Mouse (Mus musculus): Measurements from ENCODE around the gene Helz.
A peak's percentile ranks its signal among the peaks of the same experiment; 100 is the strongest.

The Helz gene

DNA sequence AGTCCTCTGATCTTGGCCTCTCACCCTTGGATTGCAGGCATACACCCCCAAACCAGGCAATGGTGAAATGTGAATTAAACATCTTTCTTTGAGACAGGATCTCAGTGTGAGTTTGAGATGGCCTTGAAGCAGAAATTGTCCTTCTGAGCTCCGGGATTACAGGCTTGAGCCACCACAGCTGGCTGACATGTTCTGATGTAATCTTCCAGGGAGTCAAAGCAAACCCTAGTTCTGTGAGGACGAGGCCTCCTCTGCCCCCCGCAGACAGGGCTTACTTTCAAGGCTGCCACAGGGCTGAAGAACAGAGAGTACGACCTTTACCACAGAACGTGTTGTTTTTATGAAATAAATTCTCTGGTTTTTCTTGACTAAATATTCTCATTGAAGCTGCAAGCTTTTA, 126.3 kb downstream of the Helz start:
- DNase-seq (ENCODE audit: low read depth, low spot score) = no peak

DNA sequence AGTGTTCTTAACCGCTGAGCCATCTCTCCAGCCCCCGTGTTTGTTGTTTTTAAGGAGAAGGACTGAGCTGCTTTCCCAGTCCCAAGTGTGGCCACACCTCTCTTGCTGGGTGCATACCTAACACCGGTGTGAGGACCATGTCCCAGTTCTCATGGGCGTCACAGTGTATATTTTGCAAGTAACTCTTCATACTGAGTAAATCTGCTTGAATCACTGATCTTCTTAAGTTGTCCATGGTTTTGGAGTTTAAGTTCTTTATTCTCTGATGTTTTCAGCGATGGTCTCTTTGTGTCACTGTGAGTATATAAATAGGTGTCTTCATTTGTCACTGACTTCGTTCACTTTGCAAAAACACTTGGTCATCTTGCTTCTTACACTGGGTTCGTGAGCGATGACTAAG, 126.9 kb downstream of the Helz start:
- no peak for DNase-seq (ENCODE audit: low read depth, low spot score)

DNA sequence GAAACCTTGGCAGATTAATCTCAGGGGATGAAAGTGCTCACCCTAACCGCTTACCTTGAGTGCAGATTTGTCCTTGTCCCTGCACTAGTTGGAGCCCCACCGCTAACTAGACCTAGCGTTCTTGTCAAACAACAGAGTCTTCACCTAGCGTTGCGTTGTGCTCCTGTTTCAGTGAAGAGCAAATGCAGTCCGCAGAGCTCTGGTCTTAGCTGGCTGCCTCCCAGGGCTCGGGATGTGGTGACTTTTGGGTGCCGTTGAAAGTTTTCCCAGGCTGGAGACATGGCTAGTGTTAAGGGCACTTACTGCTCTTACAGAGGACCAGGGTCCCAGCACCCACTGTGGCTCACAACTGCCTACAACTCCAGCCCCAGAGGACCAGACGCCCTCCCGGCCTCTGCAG, 127.5 kb downstream of the Helz start:
- DNase-seq (ENCODE audit: low read depth, low spot score) = no peak

DNA sequence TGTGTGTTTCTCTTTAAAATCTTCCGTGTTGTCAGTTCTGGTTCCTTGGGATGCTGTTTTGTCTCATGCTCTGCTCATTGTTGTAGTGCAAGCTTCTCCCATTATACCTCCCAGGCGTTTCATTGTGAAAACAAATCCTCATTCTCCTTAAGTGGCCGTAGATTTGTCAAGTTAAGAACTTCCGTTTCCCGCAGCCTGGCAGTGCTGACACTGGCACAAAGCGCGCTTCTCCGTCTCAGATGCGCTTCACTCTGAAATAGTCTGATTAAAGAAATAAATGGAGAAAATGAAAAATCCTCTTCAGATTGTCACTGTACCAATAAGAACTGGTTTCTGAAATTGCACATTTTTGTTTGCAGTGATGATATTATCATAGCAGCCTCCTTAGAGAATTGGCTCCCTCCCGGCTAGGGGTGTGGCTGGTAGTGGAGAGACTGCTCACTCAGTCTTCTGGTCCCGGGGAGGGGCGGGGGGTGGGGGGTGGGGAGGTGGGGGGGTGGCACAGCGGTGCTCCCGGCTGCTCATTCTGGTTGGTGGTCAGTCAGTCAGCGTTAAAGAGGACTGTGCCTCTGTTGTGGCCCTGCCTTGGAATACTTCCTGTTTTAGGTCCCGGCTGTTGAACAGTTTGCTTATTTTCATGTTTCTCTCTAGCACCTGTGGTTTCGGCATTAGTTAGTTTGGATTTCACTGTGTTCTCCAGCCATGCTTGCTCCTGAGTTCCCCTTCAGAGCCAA, 128.6 kb downstream of the Helz start:
- DNase-seq (ENCODE audit: low read depth, low spot score) = no peak

DNA sequence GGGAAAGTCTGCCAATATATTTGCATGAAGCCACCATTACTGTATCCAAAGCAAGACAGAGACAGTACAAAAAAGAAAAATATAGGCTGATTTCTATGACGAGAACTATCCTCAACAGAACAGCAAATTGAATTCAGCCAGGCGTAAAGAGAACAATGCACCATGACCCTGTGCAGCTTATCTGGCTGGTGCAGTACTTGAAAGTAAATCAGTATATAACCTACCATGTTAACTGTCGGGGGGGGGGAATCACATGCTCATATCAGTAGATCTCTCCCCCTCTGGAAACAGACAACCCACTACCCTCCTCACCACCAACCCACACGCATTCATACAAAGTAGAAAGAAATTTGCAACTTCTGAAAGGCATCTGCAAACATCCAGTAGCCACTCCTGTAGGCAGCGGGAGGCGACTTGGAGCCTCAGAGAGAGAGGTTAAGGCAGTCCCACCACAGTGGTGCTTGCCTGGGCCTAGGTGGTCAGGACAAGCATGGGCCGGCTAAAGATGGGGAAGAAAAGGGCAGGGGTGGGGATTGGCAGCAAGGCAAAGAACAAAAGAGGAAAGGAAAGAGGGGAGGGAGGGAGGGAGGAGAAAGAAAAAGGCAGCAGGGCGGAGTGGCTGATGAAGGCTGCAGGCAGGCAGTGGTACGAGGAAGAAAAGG, 135.1 kb downstream of the Helz start:
- DNase-seq (ENCODE audit: low read depth, low spot score) = no peak

DNA sequence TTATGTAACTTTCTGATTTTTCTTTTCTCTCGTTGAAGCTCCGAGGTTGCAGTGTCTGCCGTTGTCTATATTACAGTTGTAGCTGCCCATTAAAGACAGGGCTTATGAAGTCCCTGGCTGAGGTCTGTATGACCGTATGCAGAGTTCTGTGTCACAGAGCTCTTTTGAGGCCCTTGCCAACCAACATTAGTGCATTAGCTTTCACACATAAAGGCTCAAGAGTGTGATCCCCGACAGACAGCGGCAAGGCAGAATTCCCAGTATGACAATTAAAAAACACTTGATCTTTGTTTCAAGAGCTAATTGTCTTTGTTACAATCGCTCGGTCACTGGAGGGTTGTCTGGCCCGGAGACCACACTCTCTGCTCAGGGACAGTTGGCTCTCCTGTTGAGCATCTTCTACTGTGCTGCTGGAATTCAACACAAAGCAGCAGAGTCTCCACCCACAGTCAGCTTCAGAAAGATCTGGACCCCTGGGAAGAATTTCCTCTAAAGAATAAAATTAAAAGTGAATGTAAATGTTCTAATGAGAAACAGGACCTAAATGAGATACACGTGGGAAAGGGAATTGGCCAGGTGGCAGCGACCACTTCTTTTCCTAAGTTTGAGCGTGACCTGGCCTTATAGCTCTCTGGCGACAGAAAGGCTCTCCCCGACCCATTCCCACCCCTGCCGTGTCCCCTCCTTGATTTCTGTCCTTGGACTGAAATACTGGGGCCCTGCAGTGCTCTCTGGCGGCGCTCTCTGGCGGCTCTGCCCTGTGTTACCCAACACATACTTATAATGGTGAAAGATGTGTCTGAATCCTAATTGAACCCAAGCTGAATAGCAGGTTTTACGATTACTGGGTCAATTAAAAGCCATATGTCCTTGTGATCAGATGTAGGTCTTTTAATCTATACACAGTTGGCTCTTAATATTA, 136.1 kb downstream of the Helz start:
- DNase-seq (ENCODE audit: low read depth, low spot score) = peak; percentile 56

DNA sequence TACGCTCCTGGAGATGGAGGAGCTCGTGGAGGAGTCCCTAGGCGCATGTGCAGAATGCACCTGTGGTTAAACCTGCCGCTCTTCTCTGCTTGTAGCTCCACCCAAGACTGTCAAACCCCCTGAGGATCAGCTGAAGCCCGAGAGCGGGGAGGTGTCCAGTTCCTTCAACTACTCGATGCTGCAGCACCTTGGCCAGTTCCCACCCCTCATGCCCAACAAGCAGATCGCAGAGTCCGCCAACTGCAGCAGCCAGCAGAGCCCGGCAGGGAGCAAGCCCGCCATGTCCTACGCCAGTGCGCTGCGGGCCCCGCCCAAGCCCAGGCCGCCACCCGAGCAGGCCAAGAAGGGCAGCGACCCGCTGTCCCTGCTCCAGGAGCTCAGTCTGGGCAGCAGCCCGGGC, 138.6 kb downstream of the Helz start:
- peak; percentile 87 for DNase-seq (ENCODE audit: low read depth, low spot score)

DNA sequence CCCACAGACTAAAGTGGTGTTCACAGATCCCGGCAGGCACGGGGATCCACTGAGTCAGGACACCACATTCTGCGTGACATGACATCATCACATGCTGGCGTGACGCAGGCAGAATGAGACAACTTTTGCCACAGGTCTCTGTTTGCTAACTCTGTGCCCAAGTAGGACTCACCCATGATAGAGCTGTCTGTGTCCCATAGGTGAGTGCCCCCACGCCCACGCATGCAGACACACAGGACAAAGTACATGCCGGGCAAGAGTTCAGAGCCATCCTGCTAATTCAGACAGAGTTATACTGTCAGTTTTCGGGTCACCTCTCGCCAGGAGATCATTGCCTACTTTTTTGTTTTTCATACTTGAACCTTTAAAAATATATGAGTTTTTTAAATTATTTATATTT, 140.8 kb downstream of the Helz start:
- DNase-seq (ENCODE audit: low read depth, low spot score) = no peak

DNA sequence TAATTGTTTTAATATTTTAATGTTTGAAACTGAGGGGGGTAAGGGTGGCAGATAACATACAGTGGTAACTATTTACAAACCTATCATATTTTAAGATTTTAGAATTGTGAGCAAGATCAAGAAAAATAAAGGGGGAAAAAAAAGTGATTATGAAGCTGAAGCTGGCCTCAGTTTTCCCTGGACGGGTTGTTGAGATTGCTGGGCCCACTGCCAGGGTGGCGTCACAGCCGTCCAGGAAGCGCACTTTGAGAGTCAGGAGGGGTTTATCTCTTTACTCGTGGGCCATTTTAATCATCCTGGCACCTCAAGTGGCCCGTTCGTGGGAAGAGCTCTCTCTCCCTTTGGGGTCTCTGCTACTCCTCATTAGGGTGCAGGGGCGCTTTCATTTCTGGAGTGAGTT, 143.8 kb downstream of the Helz start:
- no peak for DNase-seq (ENCODE audit: low read depth, low spot score)

DNA sequence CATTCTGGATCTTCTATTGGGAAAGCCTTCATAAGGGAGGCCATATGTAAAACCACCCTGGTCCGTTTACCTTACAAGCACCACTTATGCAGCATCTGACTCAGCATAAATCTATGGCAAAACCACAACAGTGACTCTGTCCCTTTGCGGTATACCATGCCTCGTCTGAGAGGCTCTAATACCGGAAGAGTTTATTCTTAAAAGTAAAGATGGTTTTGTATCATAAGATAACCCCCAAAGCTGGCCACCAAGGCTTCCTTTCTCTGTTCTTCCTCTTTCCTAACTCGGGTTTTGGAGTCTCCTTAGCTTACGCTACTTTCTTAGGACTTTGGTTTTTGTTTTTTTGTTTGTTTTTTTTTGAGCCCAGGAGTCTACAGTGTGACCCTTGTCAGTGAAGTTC, 145.6 kb downstream of the Helz start:
- DNase-seq (ENCODE audit: low read depth, low spot score) = no peak

DNA sequence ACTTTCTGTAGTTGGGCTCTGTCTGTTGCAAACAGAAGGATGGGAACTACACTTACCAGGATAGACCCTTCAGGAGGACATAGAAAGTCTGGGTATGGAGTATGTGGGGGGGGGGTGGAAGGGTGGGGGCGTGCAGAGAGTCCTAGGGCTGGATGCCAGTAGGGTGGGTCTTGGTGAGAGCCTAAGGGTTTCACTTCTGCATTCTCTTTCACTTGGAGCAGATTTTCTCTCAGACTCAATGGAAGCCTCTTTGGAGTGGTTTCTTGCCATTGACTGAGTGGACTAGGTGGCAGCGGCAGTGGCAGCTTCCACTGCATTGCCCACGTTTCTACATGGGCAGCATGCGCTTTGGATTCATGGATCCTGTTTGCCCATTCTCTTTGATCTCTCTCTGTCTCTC, 152.2 kb downstream of the Helz start:
- no peak for DNase-seq (ENCODE audit: low read depth, low spot score)

DNA sequence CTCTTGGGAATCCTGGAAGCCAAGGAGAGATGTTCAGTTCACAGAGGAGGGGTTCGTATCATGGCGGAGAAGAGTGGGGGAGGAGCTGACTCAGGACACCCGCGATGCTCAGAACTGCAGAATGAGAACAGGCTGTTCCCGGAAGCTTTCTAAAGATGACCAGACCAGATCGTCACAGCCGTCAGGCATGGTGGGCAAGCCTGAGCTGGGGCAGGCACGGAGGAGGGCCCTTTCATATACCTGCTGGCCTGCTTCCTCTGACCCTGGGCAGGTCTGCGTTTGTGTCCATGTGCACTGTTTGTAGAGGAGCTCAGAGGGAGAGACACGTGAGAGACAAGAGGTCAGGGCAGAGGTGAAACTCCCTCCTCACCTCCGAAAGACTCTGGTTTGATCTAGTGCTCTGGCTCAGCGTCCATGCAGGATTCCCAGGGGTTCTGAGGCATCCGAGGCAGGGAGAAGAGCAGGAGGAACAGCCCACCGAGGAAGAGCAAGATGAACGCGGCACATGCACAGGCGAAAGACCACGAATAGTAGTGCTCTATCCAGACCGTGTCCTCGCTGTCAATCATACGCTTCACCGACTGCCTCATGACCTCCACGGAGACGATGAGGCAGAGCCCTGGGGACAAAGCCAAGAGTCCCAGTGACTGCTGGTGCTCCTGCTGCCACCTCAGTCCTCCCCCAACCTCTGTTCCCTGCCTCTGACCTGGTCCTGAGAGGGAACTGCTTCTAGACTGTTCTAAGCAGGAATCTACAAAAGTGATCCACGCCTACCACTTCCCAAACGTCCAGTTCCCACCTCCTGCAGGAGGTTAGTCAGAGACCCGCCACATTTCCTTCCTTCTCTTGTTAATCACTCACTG, 155.8 kb downstream of the Helz start:
- DNase-seq (ENCODE audit: low read depth, low spot score) = no peak

DNA sequence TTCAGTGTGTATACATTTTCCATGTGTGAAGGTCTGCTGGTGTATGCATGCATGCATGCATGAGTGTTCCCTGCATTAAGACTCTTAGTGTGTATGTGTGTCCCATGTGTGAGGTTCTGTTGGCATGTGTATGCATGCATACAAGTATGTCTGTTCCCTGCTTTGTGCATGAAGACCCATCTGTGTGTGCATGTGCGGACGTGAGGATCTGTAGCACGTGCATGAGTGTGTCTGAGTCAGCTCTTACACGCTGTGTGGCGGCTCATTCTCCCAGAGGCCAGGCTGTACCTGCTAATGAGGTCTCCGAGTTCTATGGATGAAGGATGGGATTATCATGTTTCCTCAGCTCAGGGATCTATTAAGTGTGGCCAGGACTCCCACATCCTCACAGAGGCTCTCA, 157.3 kb downstream of the Helz start:
- DNase-seq (ENCODE audit: low read depth, low spot score) = no peak

DNA sequence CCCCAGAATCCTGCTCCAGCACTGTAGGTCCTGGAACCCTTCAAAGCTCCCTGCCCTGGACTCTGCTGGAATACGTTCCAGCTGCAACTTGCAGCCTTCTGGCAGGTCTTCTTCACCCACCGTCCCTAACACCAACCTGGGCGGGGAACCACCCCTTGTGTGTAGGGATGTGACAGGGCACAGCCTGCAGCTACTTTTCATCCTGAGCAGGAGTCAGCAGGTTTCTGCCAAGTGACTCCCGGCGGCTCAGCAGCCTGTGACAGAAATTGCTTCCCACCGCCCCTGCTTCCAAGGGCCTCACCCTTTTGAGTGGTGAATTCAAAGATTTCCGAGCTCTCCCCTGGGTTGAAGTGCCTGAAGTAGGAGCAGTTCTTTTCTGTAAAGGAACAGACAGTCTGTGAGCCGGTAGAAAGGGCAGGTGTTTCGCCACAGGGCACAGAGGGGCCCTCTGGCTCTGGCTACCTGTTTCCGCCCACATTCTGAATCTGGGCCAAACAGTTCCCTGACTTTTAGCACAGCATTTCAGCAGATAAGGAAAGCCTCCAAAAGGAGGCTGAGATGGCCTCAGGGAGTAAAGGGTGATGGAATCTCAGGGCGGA, 157.8 kb downstream of the Helz start:
- DNase-seq (ENCODE audit: low read depth, low spot score) = peak; percentile 71

DNA sequence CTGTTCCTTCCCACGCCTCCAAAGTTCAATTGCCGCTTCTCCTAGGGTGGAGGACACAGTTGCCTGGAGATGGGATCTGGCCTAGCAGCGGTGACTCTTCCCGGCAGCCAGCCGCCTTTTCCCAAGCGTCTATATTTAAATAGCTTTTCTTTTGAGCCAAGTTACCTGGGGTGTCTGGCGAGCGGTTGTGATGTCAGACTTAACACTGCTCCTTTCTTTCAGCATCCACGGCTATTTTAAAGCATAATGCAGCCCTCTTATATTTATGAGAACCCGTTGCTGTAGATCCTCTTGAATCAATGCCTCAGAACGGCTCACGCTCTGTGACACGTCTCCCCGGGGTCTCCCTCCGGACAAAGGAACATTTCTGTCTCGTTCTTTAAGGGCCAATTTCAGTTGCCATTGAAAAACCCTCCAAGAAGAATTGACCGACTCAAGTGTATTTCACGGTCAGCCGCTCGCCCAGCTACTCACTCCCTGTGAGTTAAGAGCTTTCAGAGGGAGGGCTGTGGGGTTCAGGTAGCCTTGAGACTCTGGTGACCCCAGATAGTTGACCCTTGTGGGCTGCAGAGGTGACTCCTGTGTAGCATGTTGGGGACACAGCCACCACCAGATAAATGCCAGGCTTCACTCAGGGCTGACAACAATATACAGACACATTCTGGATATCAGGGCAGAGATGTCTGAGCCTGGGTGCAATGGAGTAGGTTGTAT, 160.3 kb downstream of the Helz start:
- DNase-seq (ENCODE audit: low read depth, low spot score) = no peak

DNA sequence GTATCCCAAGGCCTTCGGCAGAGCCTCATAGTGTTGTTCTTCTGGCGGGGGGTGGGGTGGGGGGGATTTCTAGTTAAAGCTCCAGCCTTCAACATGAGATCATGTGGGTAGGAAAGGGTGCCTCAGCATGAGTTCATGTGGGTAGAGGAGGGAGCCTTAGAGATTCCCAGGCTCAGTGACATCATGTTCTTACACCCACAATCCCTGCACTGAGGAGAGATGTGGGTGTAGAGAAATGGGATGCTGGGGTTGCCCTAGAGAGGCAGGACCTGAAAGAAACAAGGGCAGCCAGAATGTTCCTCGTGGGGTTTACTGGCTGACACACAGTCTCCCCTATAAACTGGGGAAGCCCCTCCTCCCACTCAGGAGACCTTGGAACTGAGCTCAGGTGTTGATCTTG, 162.6 kb downstream of the Helz start:
- no peak for DNase-seq (ENCODE audit: low read depth, low spot score)

DNA sequence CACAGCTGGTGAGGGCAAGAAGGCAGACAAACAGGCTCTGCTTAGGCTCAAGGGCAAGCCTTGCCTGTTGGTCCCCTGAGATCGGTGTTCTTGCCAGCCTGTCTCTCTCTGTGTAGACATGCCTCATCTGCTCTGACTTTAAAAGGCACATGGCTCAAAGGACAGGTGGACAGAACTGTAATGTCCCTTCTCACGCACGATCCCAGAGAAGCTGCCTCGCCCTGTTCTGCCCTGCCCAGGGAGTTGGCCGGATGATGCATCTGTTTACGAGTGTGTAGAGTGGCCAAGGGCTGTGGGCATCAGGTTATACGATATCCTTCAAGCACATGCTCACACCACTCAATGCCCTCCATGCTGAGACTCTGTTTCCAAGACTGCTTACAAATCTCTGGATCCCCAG, 166.6 kb downstream of the Helz start:
- no peak for DNase-seq (ENCODE audit: low read depth, low spot score)

DNA sequence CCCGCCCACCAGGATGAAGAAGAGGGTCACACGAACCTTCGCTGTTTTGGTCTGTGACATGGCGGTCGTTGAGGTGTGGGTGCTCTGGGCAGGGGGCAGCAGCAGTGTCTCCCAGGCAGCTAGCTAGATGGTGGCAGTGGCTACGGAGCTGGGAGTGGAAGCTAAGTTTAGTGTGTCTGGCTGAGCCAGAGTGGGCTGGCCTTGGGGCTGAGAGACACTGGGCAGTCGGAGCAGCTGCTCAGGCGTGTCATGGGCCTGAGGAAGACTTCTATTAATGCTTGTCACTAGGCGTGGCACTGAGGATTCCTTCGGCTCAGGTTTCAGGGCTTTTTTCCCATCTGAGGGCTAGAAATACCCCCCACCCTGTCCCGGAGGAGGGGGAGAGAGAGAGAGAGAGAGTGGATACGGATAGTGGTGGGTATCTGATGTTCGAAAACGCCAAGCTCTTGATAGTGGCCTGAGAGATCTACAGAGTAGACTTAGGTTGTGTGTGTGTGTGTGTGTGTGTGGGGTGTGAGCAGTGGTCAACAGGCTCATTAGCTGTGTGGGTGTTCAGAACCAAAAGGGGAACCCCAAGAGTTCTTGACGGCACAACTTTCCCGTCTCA, 168.7 kb downstream of the Helz start, which contains the start of gene Cacng1:
Cacng1 (minus strand) TSS at position 191 of the 607 bp plus-strand sequence.
- DNase-seq (ENCODE audit: low read depth, low spot score) = peak; percentile 32

DNA sequence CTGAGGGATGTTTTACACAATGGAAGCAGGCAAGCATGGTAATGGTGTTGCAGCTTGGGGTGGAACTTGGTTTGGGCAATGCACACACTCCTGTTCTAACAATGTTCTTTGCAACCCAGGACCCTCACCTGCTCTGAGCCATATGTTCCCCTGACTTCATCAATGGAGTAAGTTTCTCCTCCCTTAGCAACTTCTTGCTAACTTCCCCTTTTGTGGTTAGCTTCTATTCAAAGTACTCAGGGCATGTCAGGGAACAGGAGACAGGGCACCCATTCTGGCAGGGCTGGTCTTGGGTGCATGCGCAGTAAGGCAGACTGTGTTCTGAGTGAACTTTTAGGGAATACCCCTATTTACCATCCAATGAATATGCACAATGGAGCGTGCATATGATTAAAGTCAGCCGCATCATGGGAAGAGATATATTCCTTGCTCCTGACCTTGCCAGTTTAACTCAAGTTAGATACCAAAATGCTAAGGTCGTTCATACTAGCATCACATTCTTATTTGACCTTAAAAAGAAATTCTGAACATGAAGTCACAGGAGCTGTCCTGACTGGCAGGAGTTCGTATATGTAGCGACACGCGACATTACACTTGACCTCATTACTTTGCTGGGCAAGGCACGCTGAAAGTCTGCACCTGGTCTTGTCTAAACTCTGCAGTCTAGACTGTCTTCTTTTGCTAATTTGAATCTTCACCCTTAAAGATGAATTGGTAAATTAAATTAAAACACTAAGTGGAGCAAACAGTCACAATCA, 172.7 kb downstream of the Helz start:
- no peak for DNase-seq (ENCODE audit: low read depth, low spot score)
